Mouse (Mus musculus) layer of hippocampus, postnatal 36 days (tissue): Measurements from ENCODE around the gene Gm11127. TPM values are rescaled to one million over a fixed set of nuclear protein-coding genes. Genes with fewer than 3 reads are reported as not detected.
A peak's percentile ranks its signal among the peaks of the same experiment; 100 is the strongest.
"Not testable (repeated sequence)": the region's sequence is repeated elsewhere in the genome, so short reads cannot be mapped to it uniquely, and the experiment has no call there.

Experiments used
- DNase-seq, 2 experiments: peaks; one replicate each; pipeline ENCODE4 v3.0.0; 2022
- total RNA-seq, 2 experiments: library from RNA; stranded (reverse); gene quantifications; 2 replicates each; pipeline ENCODE4 v1.2.3; 2021

Gene Gm11127
- total RNA-seq, 2 experiments from 2014 or later = 1.2 to 1.9 TPM

- DNase-seq = peak; percentile 36 to 40
Measured at GRCm38 (mm10) chr17:36031583-36032331, 26.4 kb downstream of the Gm11127 start.

GRCm38 (mm10) chr17:36030703-36031582 lies 27.2 kb downstream of the Gm11127 start:
- not testable (repeated sequence) for DNase-seq

GRCm38 (mm10) chr17:36030046-36030702 lies 28.0 kb downstream of the Gm11127 start:
- not testable (repeated sequence) for DNase-seq

GRCm38 (mm10) chr17:36028879-36029619 lies 29.1 kb downstream of the Gm11127 start:
- no peak for DNase-seq

- no peak for DNase-seq
Measured at GRCm38 (mm10) chr17:36027663-36028062, 30.5 kb downstream of the Gm11127 start.

GRCm38 (mm10) chr17:36025901-36026300 lies 32.3 kb downstream of the Gm11127 start:
- no peak for DNase-seq

- no peak for DNase-seq
Measured at GRCm38 (mm10) chr17:36025197-36025596, 33.0 kb downstream of the Gm11127 start.

- no peak for DNase-seq
Measured at GRCm38 (mm10) chr17:36023710-36024654, 34.2 kb downstream of the Gm11127 start.

GRCm38 (mm10) chr17:36022922-36023321 lies 35.2 kb downstream of the Gm11127 start:
- DNase-seq = no peak

- DNase-seq = no peak
Measured at GRCm38 (mm10) chr17:36022098-36022497, 36.1 kb downstream of the Gm11127 start.

- no peak for DNase-seq
Measured at GRCm38 (mm10) chr17:36021309-36021708, 36.9 kb downstream of the Gm11127 start.

- peak in 1 of 2 experiments; percentile 37 for DNase-seq
Measured at GRCm38 (mm10) chr17:36020191-36021073, 37.7 kb downstream of the Gm11127 start, which contains the start of gene H2-T24. Gene H2-T24, minus strand, starts transcription at chr17:36020560.

GRCm38 (mm10) chr17:36019519-36019918 lies 38.7 kb downstream of the Gm11127 start:
- DNase-seq = no peak

GRCm38 (mm10) chr17:36018979-36019378 lies 39.2 kb downstream of the Gm11127 start:
- no peak for DNase-seq

GRCm38 (mm10) chr17:36017046-36017445 lies 41.1 kb downstream of the Gm11127 start:
- DNase-seq = no peak

GRCm38 (mm10) chr17:36014977-36015376 lies 43.2 kb downstream of the Gm11127 start:
- DNase-seq = no peak
